Mouse (Mus musculus) neural tube, embryonic 13.5 days (tissue): ENCODE results near the gene Tesk2. TPM values are rescaled to one million over a fixed set of nuclear protein-coding genes. Genes with fewer than 3 reads are reported as not detected.
A peak's percentile ranks its signal among the peaks of the same experiment; 100 is the strongest.
"Not testable (repeated sequence)": the region's sequence is repeated elsewhere in the genome, so short reads cannot be mapped to it uniquely, and the experiment has no call there.

ENCODE experiments used
- ATAC-seq: fragments of 200-750 bp; cut with Nextera tagmentation; 2 replicates; pipeline ENCODE4 v1.8.0; 2017; ENCODE audit warnings: low read depth, mild to moderate bottlenecking, moderate TSS enrichment, moderate library complexity
- H3K27ac ChIP-seq: fragments of 300-500 bp; sonication (generic); replicated peaks from 2 replicates; pipeline ENCODE4 v1.5.1; 2015; ENCODE audit warnings: moderate library complexity, mild to moderate bottlenecking, inconsistent platforms
- H3K27me3 ChIP-seq: fragments of 300-500 bp; sonication (generic); 2 replicates; pipeline ENCODE4 v1.6.1; 2015; ENCODE audit warnings: mild to moderate bottlenecking, inconsistent platforms
- H3K36me3 ChIP-seq: fragments of 300-500 bp; sonication (generic); 2 replicates; pipeline ENCODE4 v1.6.1; 2015; ENCODE audit warnings: mild to moderate bottlenecking, inconsistent platforms
- H3K4me1 ChIP-seq: fragments of 300-500 bp; sonication (generic); replicated peaks from 2 replicates; pipeline ENCODE4 v1.6.1; 2015; ENCODE audit warnings: inconsistent platforms
- H3K4me2 ChIP-seq: fragments of 300-500 bp; sonication (generic); 2 replicates; pipeline ENCODE4 v1.6.1; 2015; ENCODE audit warnings: inconsistent platforms, mild to moderate bottlenecking, moderate library complexity
- H3K4me3 ChIP-seq: fragments of 300-500 bp; sonication (generic); 2 replicates; pipeline ENCODE4 v1.5.1; 2015; ENCODE audit warnings: mild to moderate bottlenecking, inconsistent platforms
- H3K9ac ChIP-seq: fragments of 300-500 bp; sonication (generic); 2 replicates; pipeline ENCODE4 v1.6.1; 2015; ENCODE audit warnings: moderate library complexity, mild to moderate bottlenecking, inconsistent platforms
- H3K9me3 ChIP-seq: fragments of 300-500 bp; sonication (generic); 2 replicates; pipeline ENCODE4 v1.6.1; 2016; ENCODE audit warnings: inconsistent platforms
- WGBS: fragments of 180-500 bp; shearing (Covaris S2); methylation state at CpG from one replicate; pipeline ENCODE4 v1.1.7; 2015; 5-methylcytosine and 5-hydroxymethylcytosine counted together
- polyA plus RNA-seq: library from polyadenylated mRNA; unstranded; fragments of >200 nt; fragmentation: Nextera tagmentation; extraction: Ambion mirVana; gene quantifications from 2 replicates; pipeline ENCODE4 v1.2.1, GENCODE M21; 2015

Gene Tesk2
- polyA plus RNA-seq, 1 experiment from 2014 or later = 3.0 TPM

DNA sequence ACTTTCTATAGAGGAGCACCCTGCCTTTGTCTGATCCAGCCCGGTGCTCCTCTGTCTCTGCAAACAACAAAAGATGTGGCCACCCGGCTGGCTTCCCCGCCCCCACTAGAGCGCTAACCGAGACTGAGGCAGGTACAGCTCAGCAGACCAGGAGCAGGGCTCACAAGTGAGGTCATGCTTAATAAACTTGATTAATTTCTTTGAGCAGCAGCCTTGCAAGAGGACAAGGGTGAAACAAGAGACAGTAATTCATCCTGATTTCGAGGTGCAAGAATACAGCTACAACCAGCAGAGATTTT, 109.3 kb downstream of the Tesk2 start:
- Histone ChIP-seq H3K4me1 (peaks cover 30% of the 10 kb centered on the region), H3K36me3 (no peaks in the 10 kb centered on the region), H3K9me3 (no peaks in the 10 kb centered on the region), H3K4me3 (no peak overlapping the region), H3K4me2 (no peak overlapping the region), H3K27me3 (no peaks in the 10 kb centered on the region), H3K9ac (peak overlapping the region; percentile 23), H3K27ac (peak overlapping the region; percentile 86)
- 9% methylated on average over 6 of the region's 6 CpGs for WGBS
- peak; percentile 71; the same call in 1 of the 2 replicates for ATAC-seq

DNA sequence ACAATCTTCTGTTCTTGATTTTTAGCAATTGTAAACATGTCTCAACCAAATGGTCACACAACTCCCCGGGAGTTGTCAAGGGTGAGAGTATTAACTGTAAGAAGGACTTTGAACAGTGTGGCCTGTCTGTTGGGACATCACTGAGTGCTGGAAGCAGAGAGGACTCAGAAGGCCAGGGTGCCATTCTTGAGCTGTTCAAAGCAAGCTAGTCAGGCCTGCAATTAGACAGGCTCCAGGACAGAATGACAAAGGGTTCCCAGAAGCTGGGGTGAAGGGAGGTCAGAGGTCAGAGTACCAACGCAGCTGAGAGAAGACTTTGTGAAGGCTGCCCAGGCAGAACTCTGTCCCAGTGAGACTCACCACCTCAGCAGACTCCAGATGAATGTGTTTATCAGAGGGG, 118.3 kb downstream of the Tesk2 start:
- no peaks in the 10 kb centered on the region for H3K9me3 ChIP-seq
- H3K4me1 ChIP-seq = no peaks in the 10 kb centered on the region
- no peak overlapping the region for H3K27ac ChIP-seq
- H3K4me2 ChIP-seq = no peak overlapping the region
- H3K4me3 ChIP-seq = no peak overlapping the region
- ATAC-seq = no peak
- no peaks in the 10 kb centered on the region for H3K36me3 ChIP-seq
- WGBS = 21% methylated on average over 2 of the region's 2 CpGs
- no peaks in the 10 kb centered on the region for H3K27me3 ChIP-seq
- no peak overlapping the region for H3K9ac ChIP-seq

DNA sequence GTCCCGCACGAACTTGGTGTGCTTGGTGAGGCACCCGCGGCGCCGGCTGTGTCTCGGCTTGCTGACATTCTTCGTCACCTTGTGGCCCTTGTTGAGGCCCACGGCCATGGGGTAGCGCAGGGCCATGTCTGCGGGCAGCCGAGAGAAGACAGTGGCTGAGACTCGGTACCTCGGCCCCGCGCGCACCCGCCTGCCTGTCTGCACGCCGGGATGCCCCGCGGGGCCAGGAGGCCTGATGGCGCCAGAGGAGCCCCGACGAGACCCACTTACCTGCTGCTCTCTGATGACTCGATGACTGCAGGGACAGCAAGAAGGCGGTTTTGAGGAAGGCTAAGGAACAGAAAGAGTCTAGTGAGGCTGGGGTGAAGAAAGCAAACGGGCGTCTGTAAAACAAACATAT, 119.3 kb downstream of the Tesk2 start:
- not testable (repeated sequence) for H3K4me3 ChIP-seq, H3K27ac ChIP-seq, H3K4me1 ChIP-seq, ATAC-seq, H3K9me3 ChIP-seq, H3K9ac ChIP-seq, H3K36me3 ChIP-seq, H3K27me3 ChIP-seq
- WGBS = 39% methylated on average over 22 of the region's 29 CpGs
- H3K4me2 ChIP-seq = 0 out of 2 replicates have a peak overlapping the region, but pooled peaks have one; percentile 20

DNA sequence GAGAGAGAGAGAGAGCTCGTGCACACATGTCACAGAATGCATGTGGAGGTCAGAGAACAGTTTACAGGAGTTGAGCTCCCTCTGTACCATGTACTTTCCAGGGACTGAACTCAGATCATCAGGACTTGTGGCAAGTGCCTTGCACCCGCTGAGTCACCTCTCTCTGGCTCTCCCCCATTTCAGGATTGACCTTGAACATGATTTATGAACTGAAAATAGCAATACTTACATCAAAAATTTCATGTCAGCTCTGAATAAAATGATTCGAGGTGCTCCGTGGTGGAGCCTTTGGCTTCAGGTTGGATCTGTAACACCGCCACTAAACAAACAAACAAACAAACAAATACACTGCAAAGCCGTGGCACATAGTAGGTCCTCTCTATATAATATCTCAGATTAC, 120.1 kb downstream of the Tesk2 start:
- 88% methylated on average over 6 of the region's 6 CpGs for WGBS
- Histone ChIP-seq H3K9ac (no peak overlapping the region), H3K4me2 (no peak overlapping the region), H3K4me1 (no peaks in the 10 kb centered on the region), H3K36me3 (no peaks in the 10 kb centered on the region), H3K9me3 (no peaks in the 10 kb centered on the region), H3K4me3 (no peak overlapping the region), H3K27me3 (no peaks in the 10 kb centered on the region), H3K27ac (no peak overlapping the region)
- ATAC-seq = no peak

DNA sequence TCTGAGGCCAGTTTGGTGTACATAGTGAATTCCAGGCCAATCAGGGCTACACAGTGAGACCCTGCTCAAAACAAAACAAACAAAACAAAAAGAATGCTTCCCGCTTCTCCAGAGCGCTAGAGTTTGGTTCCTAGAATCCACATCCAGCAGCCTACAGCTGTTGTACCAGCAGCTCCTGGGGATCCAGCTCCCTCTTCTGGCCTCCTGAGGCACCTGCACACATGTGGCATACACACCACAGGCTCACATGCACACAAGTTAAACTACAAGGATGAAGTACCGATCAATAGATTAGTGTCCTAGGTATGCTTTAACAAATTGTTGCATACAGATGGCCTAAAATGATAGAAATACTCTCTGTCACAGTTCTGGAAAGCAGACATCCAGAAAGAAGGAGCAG, 123.6 kb downstream of the Tesk2 start:
- Histone ChIP-seq H3K4me1 (no peaks in the 10 kb centered on the region), H3K4me2 (no peak overlapping the region), H3K4me3 (no peak overlapping the region), H3K9ac (no peak overlapping the region), H3K36me3 (no peaks in the 10 kb centered on the region), H3K27ac (no peak overlapping the region), H3K27me3 (no peaks in the 10 kb centered on the region), H3K9me3 (no peaks in the 10 kb centered on the region)
- 93% methylated on average over 3 of the region's 3 CpGs for WGBS
- no peak for ATAC-seq

DNA sequence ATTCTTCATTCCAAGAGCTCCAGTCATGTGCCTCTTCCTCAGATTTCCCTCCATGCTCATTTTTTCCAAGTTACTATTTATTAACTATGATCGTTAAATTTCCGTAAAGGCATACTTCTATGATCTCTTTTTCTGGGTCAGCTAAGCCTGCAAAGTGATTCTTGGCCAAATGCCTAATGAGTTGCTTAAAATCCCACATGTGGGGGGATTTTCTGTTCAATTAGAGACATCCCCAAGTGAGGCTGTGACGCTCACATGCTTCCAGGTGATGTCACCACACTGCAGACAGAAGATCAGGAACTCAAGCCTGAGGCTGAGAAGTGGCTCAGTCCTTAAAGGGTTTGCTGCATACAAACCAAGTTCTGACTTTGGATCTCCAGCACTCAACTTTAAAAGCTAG, 129.2 kb downstream of the Tesk2 start:
- no peak overlapping the region for H3K9ac ChIP-seq
- WGBS = 82% methylated on average over 3 of the region's 3 CpGs
- peaks cover 4% of the 10 kb centered on the region; the same call in 1 of the 2 replicates for H3K4me1 ChIP-seq
- no peak overlapping the region for H3K4me3 ChIP-seq
- H3K27me3 ChIP-seq = no peaks in the 10 kb centered on the region
- ATAC-seq = no peak
- no peaks in the 10 kb centered on the region for H3K9me3 ChIP-seq
- H3K36me3 ChIP-seq = no peaks in the 10 kb centered on the region
- H3K27ac ChIP-seq = no peak overlapping the region
- H3K4me2 ChIP-seq = no peak overlapping the region

DNA sequence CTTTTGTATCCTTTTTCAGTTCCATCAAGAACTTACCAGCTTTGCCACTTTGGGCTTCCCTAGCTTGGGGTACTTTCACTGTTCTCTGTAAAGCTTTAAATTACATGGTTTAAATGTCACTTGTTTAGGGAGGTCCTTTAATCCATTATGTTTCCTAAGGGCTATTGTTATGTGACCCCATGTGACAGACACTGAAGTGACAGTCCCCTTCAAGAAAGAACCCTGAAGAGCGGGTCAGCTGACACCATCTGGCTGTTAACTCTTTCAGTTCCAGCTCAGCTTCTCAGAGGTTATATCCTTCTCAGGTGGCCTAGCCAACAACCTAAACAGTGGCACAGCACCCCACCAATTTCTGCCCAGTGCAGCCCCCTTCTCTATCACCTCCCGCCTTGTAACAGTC, 133.5 kb downstream of the Tesk2 start:
- peaks cover 4% of the 10 kb centered on the region; the same call in 1 of the 2 replicates for H3K4me1 ChIP-seq
- ATAC-seq = no peak
- no peaks in the 10 kb centered on the region for H3K27me3 ChIP-seq
- H3K27ac ChIP-seq = no peak overlapping the region
- no peak overlapping the region for H3K9ac ChIP-seq
- no peaks in the 10 kb centered on the region for H3K9me3 ChIP-seq
- H3K4me2 ChIP-seq = no peak overlapping the region
- WGBS = 21% methylated on average over 2 of the region's 2 CpGs
- no peaks in the 10 kb centered on the region for H3K36me3 ChIP-seq
- no peak overlapping the region for H3K4me3 ChIP-seq

Other genes with a start within 250 kb of the Tesk2 start
- 9.9 and 10.6 TPM in 2 replicates for gene Ipp, start 213.4 kb upstream of the Tesk2 start, polyA plus RNA-seq
- gene Tmem69, start 165.0 kb upstream of the Tesk2 start, polyA plus RNA-seq = 32.2 and 37.7 TPM in 2 replicates
- 17.4 and 18.8 TPM in 2 replicates for gene Gpbp1l1, start 163.3 kb upstream of the Tesk2 start, polyA plus RNA-seq
- 4.3 and 4.7 TPM in 2 replicates for gene Ccdc17, start 124.3 kb upstream of the Tesk2 start, polyA plus RNA-seq
- gene Nasp, start 93.0 kb upstream of the Tesk2 start, polyA plus RNA-seq = 89.8 and 96.9 TPM in 2 replicates
- gene Akr1a1, start 69.3 kb upstream of the Tesk2 start, polyA plus RNA-seq = 689 and 718 TPM in 2 replicates
- 505 and 512 TPM in 2 replicates for gene Prdx1, start 35.4 kb upstream of the Tesk2 start, polyA plus RNA-seq
- 24.7 and 26.3 TPM in 2 replicates for gene Mmachc, start 12.5 kb upstream of the Tesk2 start, polyA plus RNA-seq
- gene Ccdc163, start 12.4 kb upstream of the Tesk2 start, polyA plus RNA-seq = 12.0 TPM in 2 replicates
- gene Toe1, start 86.7 kb downstream of the Tesk2 start, polyA plus RNA-seq = 26.5 and 33.0 TPM in 2 replicates
- 6.5 and 8.3 TPM in 2 replicates for gene Mutyh, start 86.8 kb downstream of the Tesk2 start, polyA plus RNA-seq
- 1.2 and 2.7 TPM in 2 replicates for gene Hpdl, start 100.8 kb downstream of the Tesk2 start, polyA plus RNA-seq
- 7.7 and 8.1 TPM in 2 replicates for gene Zswim5, start 156.4 kb downstream of the Tesk2 start, polyA plus RNA-seq